Mouse (Mus musculus) limb, embryonic 14.5 days (tissue): ENCODE results near the gene L3mbtl4. TPM values are rescaled to one million over a fixed set of nuclear protein-coding genes. Genes with fewer than 3 reads are reported as not detected.

Experiments used
- ATAC-seq: fragments of 200-750 bp; cut with Nextera tagmentation; 2 replicates; pipeline ENCODE4 v1.8.0; 2017; ENCODE audit warnings: low read depth, moderate number of reproducible peaks, moderate TSS enrichment; ENCODE audit not compliant: low FRiP score
- DNase-seq: peaks from one replicate; pipeline ENCODE4 v3.0.0-alpha.2; 2015; ENCODE audit warnings: low spot score
- H3K27ac ChIP-seq: fragments of 300-500 bp; sonication (generic); replicated peaks from 2 replicates; pipeline ENCODE4 v1.5.1; 2014; ENCODE audit warnings: low read depth, mild to moderate bottlenecking, low read length, moderate library complexity, mixed read lengths
- H3K27me3 ChIP-seq: fragments of 300-500 bp; sonication (generic); 2 replicates; pipeline ENCODE4 v1.6.1; 2014; ENCODE audit warnings: low read length, mixed read lengths; ENCODE audit not compliant: control insufficient read depth, insufficient read depth
- H3K36me3 ChIP-seq: fragments of 300-500 bp; sonication (generic); 2 replicates; pipeline ENCODE4 v1.6.1; 2014; ENCODE audit warnings: mild to moderate bottlenecking, low read length, moderate library complexity, mixed read lengths; ENCODE audit not compliant: control insufficient read depth, insufficient read depth
- H3K4me1 ChIP-seq: fragments of 300-500 bp; sonication (generic); 2 replicates; pipeline ENCODE4 v1.6.1; 2014; ENCODE audit warnings: antibody characterized with exemption, low read length, mixed read lengths; ENCODE audit not compliant: control insufficient read depth, insufficient read depth
- H3K4me2 ChIP-seq: fragments of 300-500 bp; sonication (generic); replicated peaks from 2 replicates; pipeline ENCODE4 v1.6.1; 2014; ENCODE audit warnings: low read depth, mild to moderate bottlenecking, low read length, moderate library complexity; ENCODE audit not compliant: severe bottlenecking
- H3K4me3 ChIP-seq: fragments of 300-500 bp; sonication (generic); replicated peaks from 2 replicates; pipeline ENCODE4 v1.5.1; 2014; ENCODE audit warnings: low read length
- H3K9ac ChIP-seq: fragments of 300-500 bp; sonication (generic); 2 replicates; pipeline ENCODE4 v1.6.1; 2014; ENCODE audit warnings: mild to moderate bottlenecking, low read depth, low read length, moderate library complexity; ENCODE audit not compliant: severe bottlenecking
- H3K9me3 ChIP-seq: fragments of 300-500 bp; sonication (generic); 2 replicates; pipeline ENCODE4 v1.6.1; 2016; ENCODE audit warnings: low read length; ENCODE audit not compliant: control insufficient read depth
- POLR2A ChIP-seq: fragments of 200-500 bp; IDR thresholded peaks from 2 replicates; pipeline ENCODE4 v1.8.0; 2012; ENCODE audit warnings: inconsistent platforms, mild to moderate bottlenecking, moderate library complexity, borderline replicate concordance; ENCODE audit not compliant: insufficient read depth, insufficient read length; ENCODE audit errors: extremely low read depth
- WGBS: fragments of 180-500 bp; shearing (Covaris S2); extraction: QIAGEN DNeasy Blood & Tissue Kit; methylation state at CpG from one replicate; pipeline ENCODE4 v1.1.7; 2014; 5-methylcytosine and 5-hydroxymethylcytosine counted together
- polyA plus RNA-seq, 2 experiments: library from polyadenylated mRNA; depleted of rRNA in 1 of 2; stranded (reverse) in 1 of 2; unstranded in 1 of 2; fragments of >200 nt; fragmentation: Nextera tagmentation in 1 of 2; extraction: Ambion mirVana in 1 of 2; gene quantifications; 2 replicates each; pipeline versions ENCODE4 v1.2.1 to v1.2.3; 2012 to 2014

Gene L3mbtl4
- polyA plus RNA-seq, 2 experiments: 0.10 TPM; not detected in 1

DNA sequence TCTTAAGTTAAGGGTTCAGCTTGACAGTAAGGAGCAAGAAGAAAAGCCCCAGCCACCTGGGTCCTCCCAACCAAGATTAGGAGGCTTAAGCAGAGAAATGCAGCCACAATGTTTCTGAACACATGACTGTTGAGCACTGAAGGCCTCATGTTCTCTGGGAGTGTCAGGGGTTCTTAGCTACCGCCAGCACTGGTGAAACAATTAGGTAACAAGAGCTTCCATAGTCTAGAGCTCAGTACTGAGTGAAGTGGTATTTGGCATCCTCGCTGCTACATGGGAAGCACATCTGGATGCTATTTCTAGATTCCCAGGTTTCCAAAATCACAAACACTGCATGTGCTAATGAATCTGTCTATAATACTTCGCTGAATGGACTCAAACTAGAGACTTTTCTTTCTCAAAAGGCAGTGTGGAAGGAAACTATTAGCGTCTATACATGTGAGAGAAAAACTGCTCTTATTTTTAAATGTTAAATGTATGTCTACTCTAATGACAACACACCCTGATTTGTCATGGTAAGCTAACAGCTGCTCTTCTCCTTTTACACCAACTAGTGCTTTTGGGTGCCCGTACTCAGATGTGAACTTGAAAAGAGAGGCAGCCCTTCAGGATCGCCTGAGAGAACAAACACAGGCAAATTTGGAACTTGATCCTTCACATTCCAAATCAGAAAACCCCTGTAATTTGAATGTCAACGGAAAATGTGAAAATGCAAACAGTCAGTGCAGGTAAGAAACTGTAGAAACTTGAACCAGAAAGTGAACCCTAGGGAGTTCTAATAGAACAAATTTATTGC, 356.2 kb downstream of the L3mbtl4 start:
- no peaks in the 10 kb centered on the region for H3K4me1 ChIP-seq
- H3K9ac ChIP-seq: no peak overlapping the region
- H3K27ac ChIP-seq: no peak overlapping the region
- peak; percentile 41 for ATAC-seq
- no peak overlapping the region for H3K4me3 ChIP-seq
- 44% methylated on average over 7 of the region's 7 CpGs for WGBS
- no peaks in the 10 kb centered on the region for H3K36me3 ChIP-seq
- no peak overlapping the region for H3K4me2 ChIP-seq
- no peaks in the 10 kb centered on the region for H3K9me3 ChIP-seq
- DNase-seq: peak; percentile 20
- no peaks in the 10 kb centered on the region for H3K27me3 ChIP-seq
- no peak for TF ChIP-seq POLR2A

DNA sequence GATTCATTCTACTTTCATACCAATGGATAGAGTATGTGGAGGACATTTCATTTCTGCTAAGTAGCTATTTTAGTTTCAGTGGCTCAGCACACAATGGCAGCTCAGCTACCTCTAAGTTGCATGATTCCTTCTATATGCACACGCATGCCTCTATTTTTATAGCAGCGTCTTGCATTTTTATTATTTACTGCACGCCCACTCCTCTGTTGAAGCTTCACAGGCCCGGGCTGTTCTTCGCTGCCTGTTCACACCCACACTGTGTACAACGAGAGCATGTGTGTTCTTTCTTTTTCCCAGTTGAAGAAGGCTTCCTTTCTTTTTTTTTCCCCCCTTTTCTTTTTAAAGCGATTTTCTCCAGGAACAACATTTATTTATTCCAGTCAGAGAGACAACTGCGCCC, 357.8 kb downstream of the L3mbtl4 start:
- Histone ChIP-seq H3K4me1 (no peaks in the 10 kb centered on the region), H3K4me2 (no peak overlapping the region), H3K9me3 (no peaks in the 10 kb centered on the region), H3K9ac (no peak overlapping the region), H3K4me3 (no peak overlapping the region), H3K27me3 (no peaks in the 10 kb centered on the region), H3K36me3 (no peaks in the 10 kb centered on the region), H3K27ac (no peak overlapping the region)
- ATAC-seq (no peak), DNase-seq (no peak)
- no peak for TF ChIP-seq POLR2A
- 70% methylated on average over 8 of the region's 8 CpGs for WGBS

DNA sequence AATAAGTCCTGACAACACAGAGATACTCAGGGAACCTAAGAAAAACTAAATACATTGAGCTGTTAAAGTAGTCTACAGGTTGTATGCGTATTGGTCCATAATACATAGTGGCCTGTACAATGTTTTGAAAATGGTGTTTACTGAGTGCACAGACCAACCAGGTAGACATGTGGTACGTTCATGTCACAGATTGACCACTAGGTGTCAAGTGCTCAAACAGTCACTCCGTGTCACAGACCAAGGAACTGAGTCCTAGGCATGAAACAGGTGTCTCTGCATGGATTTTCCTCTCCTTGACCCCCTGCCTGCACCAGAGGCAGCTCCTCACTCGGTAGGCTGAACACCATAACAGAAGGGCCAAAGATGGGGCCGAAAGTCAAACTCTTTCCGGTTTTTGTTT, 366.6 kb downstream of the L3mbtl4 start:
- no peak for ATAC-seq
- TF ChIP-seq POLR2A: no peak
- WGBS: 81% methylated on average over 6 of the region's 6 CpGs

DNA sequence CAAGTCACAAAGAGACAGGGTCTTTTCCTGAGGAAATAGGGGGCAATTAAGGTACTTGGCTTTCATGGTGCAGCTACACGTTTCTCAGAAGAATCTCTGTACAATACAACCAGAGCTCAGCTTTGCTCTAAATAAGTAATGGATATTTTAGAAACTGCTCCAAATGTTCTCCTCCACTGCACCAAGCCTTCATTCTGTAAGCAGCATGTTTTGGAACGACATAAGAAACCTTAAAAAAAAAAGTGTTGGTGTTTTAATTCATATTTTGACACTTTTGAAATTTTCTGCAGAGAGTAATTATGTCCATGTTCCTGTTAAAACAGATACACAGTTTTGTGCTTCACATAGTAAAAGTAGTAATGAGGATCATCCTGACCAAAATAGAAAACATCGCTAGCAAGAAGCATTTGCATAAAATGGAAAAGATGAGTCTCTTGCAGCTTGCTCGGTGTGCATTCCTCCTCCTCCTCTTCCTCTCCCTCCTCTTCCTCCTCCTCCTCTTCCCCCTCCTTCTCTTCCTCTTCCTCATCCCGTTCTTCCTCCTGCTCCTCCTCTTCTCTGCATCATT, 369.0 kb downstream of the L3mbtl4 start:
- Histone ChIP-seq H3K27me3 (no peaks in the 10 kb centered on the region), H3K9ac (no peak overlapping the region), H3K36me3 (no peaks in the 10 kb centered on the region), H3K27ac (no peak overlapping the region), H3K4me1 (no peaks in the 10 kb centered on the region), H3K9me3 (no peaks in the 10 kb centered on the region), H3K4me3 (no peak overlapping the region), H3K4me2 (no peak overlapping the region)
- DNase-seq (no peak), ATAC-seq (no peak)
- TF ChIP-seq POLR2A: no peak
- 74% methylated on average over 5 of the region's 5 CpGs for WGBS

More for the DNA sequence above, 366.6 kb downstream of the L3mbtl4 start:
- Histone ChIP-seq H3K36me3 (no peaks in the 10 kb centered on the region), H3K4me3 (no peak overlapping the region), H3K4me1 (no peaks in the 10 kb centered on the region), H3K9me3 (no peaks in the 10 kb centered on the region), H3K9ac (no peak overlapping the region), H3K27ac (no peak overlapping the region), H3K4me2 (no peak overlapping the region), H3K27me3 (no peaks in the 10 kb centered on the region)
- DNase-seq: no peak

DNA sequence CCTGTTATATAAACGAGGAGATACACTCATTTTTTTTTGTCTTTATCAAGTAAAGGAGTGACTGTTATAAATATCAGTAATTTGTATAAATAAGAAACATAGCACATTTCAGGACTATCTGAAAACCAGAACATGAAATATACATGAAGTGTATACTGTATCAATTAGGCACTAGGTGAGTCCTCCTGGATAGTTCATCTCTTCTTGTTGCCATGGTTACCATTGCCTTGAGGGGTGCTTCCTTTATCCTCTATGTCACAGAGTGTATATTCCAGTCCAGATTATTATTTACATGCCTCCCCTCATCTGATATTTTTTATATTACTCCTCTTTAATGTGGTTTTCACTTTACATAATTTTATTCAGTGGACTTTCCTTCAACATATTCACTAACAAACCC, 392.9 kb downstream of the L3mbtl4 start:
- ATAC-seq: no peak
- no peak overlapping the region for H3K27ac ChIP-seq
- H3K27me3 ChIP-seq: no peaks in the 10 kb centered on the region
- no peaks in the 10 kb centered on the region for H3K9me3 ChIP-seq
- no peak for TF ChIP-seq POLR2A
- H3K9ac ChIP-seq: no peak overlapping the region
- no peak overlapping the region for H3K4me3 ChIP-seq
- DNase-seq: no peak
- H3K4me1 ChIP-seq: no peaks in the 10 kb centered on the region
- WGBS: 70% methylated on average over 1 of the region's 1 CpGs
- no peak overlapping the region for H3K4me2 ChIP-seq
- no peaks in the 10 kb centered on the region for H3K36me3 ChIP-seq
